Mouse (Mus musculus) ES-E14 (cell line): Measurements from ENCODE around the gene Ubtf. TPM values are rescaled to one million over a fixed set of nuclear protein-coding genes. Genes with fewer than 3 reads are reported as not detected.

Source experiments
- DNase-seq: peaks from one replicate; pipeline ENCODE4 v3.0.0-alpha.2; 2013; ENCODE audit warnings: low read depth, low spot score
- H3K27ac ChIP-seq: 2 replicates; pipeline ENCODE4 v1.5.1; 2012; ENCODE audit warnings: low read depth, mild to moderate bottlenecking, low read length, moderate library complexity, mixed read lengths; ENCODE audit not compliant: poor library complexity, insufficient read depth, severe bottlenecking
- H3K36me3 ChIP-seq: 2 replicates; pipeline ENCODE4 v1.6.1; 2012; ENCODE audit warnings: mild to moderate bottlenecking, low read length, moderate library complexity, mixed read lengths; ENCODE audit not compliant: control insufficient read depth, poor library complexity, insufficient read depth, severe bottlenecking
- H3K4me1 ChIP-seq, 2 experiments: fragments of 150-350 bp in 1 of 2; sonication (generic) in 1 of 2; 2 replicates each; pipeline ENCODE4 v1.6.1; 2012; ENCODE audit warnings: low read length in 2 of 2, mild to moderate bottlenecking in 1 of 2, mixed read lengths in 1 of 2; ENCODE audit not compliant: control insufficient read depth in 2 of 2, insufficient read depth in 2 of 2, poor library complexity in 1 of 2
- H3K4me3 ChIP-seq, 2 experiments: fragments of 150-350 bp in 1 of 2; sonication (generic) in 1 of 2; 2 replicates each; pipeline ENCODE4 v1.5.1; 2012; ENCODE audit warnings: low read length in 2 of 2, low read depth in 1 of 2, mild to moderate bottlenecking in 1 of 2, mixed read lengths in 1 of 2; ENCODE audit not compliant: insufficient read depth in 1 of 2, poor library complexity in 1 of 2, severe bottlenecking in 1 of 2
- H3K9ac ChIP-seq: 2 replicates; pipeline ENCODE4 v1.6.1; 2012; ENCODE audit warnings: low read depth, mild to moderate bottlenecking, low read length, mixed read lengths; ENCODE audit not compliant: poor library complexity, insufficient read depth, severe bottlenecking
- H3K9me3 ChIP-seq: fragments of 150-350 bp; sonication (generic); 2 replicates; pipeline ENCODE4 v1.6.1; 2012; ENCODE audit warnings: low read depth, mild to moderate bottlenecking, low read length; ENCODE audit not compliant: control insufficient read depth, insufficient read depth
- CHD2 ChIP-seq: IDR thresholded peaks from 2 replicates; pipeline ENCODE4 v1.6.1; 2014; ENCODE audit warnings: mild to moderate bottlenecking, low read depth, low read length, inconsistent platforms
- HCFC1 ChIP-seq: IDR thresholded peaks from 2 replicates; pipeline ENCODE4 v1.6.1; 2012; ENCODE audit warnings: low read length, inconsistent platforms, borderline replicate concordance; ENCODE audit not compliant: insufficient read depth
- MAFK ChIP-seq: IDR thresholded peaks from 2 replicates; pipeline ENCODE4 v1.6.1; 2014; ENCODE audit warnings: mild to moderate bottlenecking, low read depth, low read length, inconsistent platforms; ENCODE audit not compliant: insufficient read depth
- ZC3H11A ChIP-seq: IDR thresholded peaks from 2 replicates; pipeline ENCODE4 v1.6.1; 2012; ENCODE audit warnings: low read depth, mild to moderate bottlenecking, inconsistent platforms, low read length, borderline replicate concordance
- ZNF384 ChIP-seq: IDR thresholded peaks from 2 replicates; pipeline ENCODE4 v1.6.1; 2012; ENCODE audit warnings: low read depth, low read length, inconsistent platforms
- in situ Hi-C, 2 experiments: fragments of 600-800 bp; cut with MboI; formaldehyde crosslinking; loops; one replicate each; pipeline ENCODE4 v1.15.1; 2025; ENCODE audit warnings: low sequenced_read_pairs in 2 of 2, inconsistent platforms in 1 of 2; ENCODE audit not compliant: unreplicated experiment in 2 of 2
- total RNA-seq: library from RNA; depleted of rRNA; stranded (reverse); fragments of 300-350 nt; gene quantifications from 2 replicates; pipeline ENCODE4 v1.2.3, GENCODE M21; 2012

Ubtf gene
- total RNA-seq, 1 experiment = 138 TPM

- Histone ChIP-seq H3K4me1 (peaks cover 0 to 1% of the 10 kb centered on the region in 2 experiments; a peak in 1 of 4 replicates), H3K4me3 (no peak overlapping the region), H3K36me3 (no peaks in the 10 kb centered on the region), H3K27ac (no peak overlapping the region), H3K9me3 (no peaks in the 10 kb centered on the region), H3K9ac (no peak overlapping the region)
- no peak for DNase-seq
- TF ChIP-seq ZNF384 (no peak), ZC3H11A (no peak), HCFC1 (no peak), CHD2 (no peak), MAFK (no peak)
- in situ Hi-C loops = no loop called here
Measured at GRCm38 (mm10) chr11:102365699-102366098, 46.2 kb upstream of the Ubtf start.

- DNase-seq = no peak
- in situ Hi-C loops = no loop called here
- H3K9ac ChIP-seq = no peak overlapping the region
- no peak for TF ChIP-seq ZNF384
- TF ChIP-seq MAFK = no peak
- no peak for TF ChIP-seq HCFC1
- TF ChIP-seq ZC3H11A = no peak
- no peak for TF ChIP-seq CHD2
- H3K27ac ChIP-seq = no peak overlapping the region
- H3K36me3 ChIP-seq = no peaks in the 10 kb centered on the region
- H3K9me3 ChIP-seq = no peaks in the 10 kb centered on the region
- H3K4me3 ChIP-seq = no peak overlapping the region
- peaks cover 0 to 1% of the 10 kb centered on the region in 2 experiments; a peak in 1 of 4 replicates for H3K4me1 ChIP-seq
Measured at GRCm38 (mm10) chr11:102364570-102365371, 45.2 kb upstream of the Ubtf start.

GRCm38 (mm10) chr11:102363623-102364022, 44.1 kb upstream of the Ubtf start:
- DNase-seq = no peak

GRCm38 (mm10) chr11:102361776-102362495, 42.4 kb upstream of the Ubtf start:
- in situ Hi-C loops = no loop called here

More at GRCm38 (mm10) chr11:102363623-102364022, 44.1 kb upstream of the Ubtf start:
- peaks cover 0 to 1% of the 10 kb centered on the region in 2 experiments; a peak in 1 of 4 replicates for H3K4me1 ChIP-seq
- H3K4me3 ChIP-seq = no peak overlapping the region
- H3K27ac ChIP-seq = no peak overlapping the region
- TF ChIP-seq ZNF384 = no peak
- no peak for TF ChIP-seq HCFC1
- TF ChIP-seq MAFK = no peak
- TF ChIP-seq CHD2 = no peak
- TF ChIP-seq ZC3H11A = no peak
- H3K9ac ChIP-seq = no peak overlapping the region
- no peaks in the 10 kb centered on the region for H3K9me3 ChIP-seq
- in situ Hi-C loops = no loop called here
- no peaks in the 10 kb centered on the region for H3K36me3 ChIP-seq

More at GRCm38 (mm10) chr11:102361776-102362495, 42.4 kb upstream of the Ubtf start:
- H3K4me1 ChIP-seq = peaks cover 0 to 4% of the 10 kb centered on the region in 2 experiments; a peak in 1 of 4 replicates
- DNase-seq = no peak
- no peak overlapping the region for H3K9ac ChIP-seq
- H3K9me3 ChIP-seq = no peaks in the 10 kb centered on the region
- H3K27ac ChIP-seq = no peak overlapping the region
- TF ChIP-seq ZNF384 = no peak
- TF ChIP-seq MAFK = no peak
- TF ChIP-seq CHD2 = no peak
- TF ChIP-seq HCFC1 = no peak
- TF ChIP-seq ZC3H11A = no peak
- no peaks in the 10 kb centered on the region for H3K36me3 ChIP-seq
- no peak overlapping the region for H3K4me3 ChIP-seq
